Mouse (Mus musculus) adrenal gland (tissue): ENCODE results near the gene Parp11.

ENCODE experiments used
- intact Hi-C: fragments of 180-260 bp; cut with DNase I; formaldehyde crosslinking; loops from one replicate; pipeline ENCODE4 v1.15.1; 2025
- long read RNA-seq, 2 experiments: library from polyadenylated mRNA; unstranded; transcript quantifications; one replicate each; pipeline ENCODE4 v2.0.0; 2020; ENCODE audit warnings: borderline replicate concordance in 1 of 2; ENCODE audit not compliant: insufficient replicate concordance in 1 of 2

The Parp11 gene
- long read RNA-seq, experiment 1, partial matches to known transcripts: 0 of 5 reads
- long read RNA-seq, experiment 1, other reads (novel, unspliced or antisense): 3 of 5 reads
- long read RNA-seq, experiment 2, partial matches to known transcripts: 1 of 9 reads
- long read RNA-seq, experiment 2, other reads (novel, unspliced or antisense): 6 of 9 reads

GRCm38 (mm10) chr6:127446436-127446890 is at the start of gene Parp11:
Gene Parp11, plus strand, starts transcription at chr6:127446840.
- intact Hi-C loops: loop anchor here (2.0 to 5.0 kb wide), 4 partner anchors 69 to 494 kb away; no protein-coding TSS in a partner anchor

GRCm38 (mm10) chr6:127398073-127398472 is 48.6 kb upstream of the Parp11 start:
- intact Hi-C loops: no loop called here

- intact Hi-C loops: no loop called here
These were observed 45.2 kb upstream of the Parp11 start for GRCm38 (mm10) chr6:127401419-127401818.

GRCm38 (mm10) chr6:127404070-127404810 is 42.4 kb upstream of the Parp11 start:
- intact Hi-C loops: no loop called here

GRCm38 (mm10) chr6:127405682-127406081 is 41.0 kb upstream of the Parp11 start:
- intact Hi-C loops: no loop called here

GRCm38 (mm10) chr6:127407742-127408141 is 38.9 kb upstream of the Parp11 start:
- intact Hi-C loops: no loop called here

GRCm38 (mm10) chr6:127417525-127418184 is 29.0 kb upstream of the Parp11 start:
- intact Hi-C loops: no loop called here

GRCm38 (mm10) chr6:127418322-127418721 is 28.3 kb upstream of the Parp11 start:
- intact Hi-C loops: no loop called here

- intact Hi-C loops: no loop called here
These were observed 26.5 kb upstream of the Parp11 start for GRCm38 (mm10) chr6:127420115-127420514.

- intact Hi-C loops: no loop called here
These were observed 21.5 kb upstream of the Parp11 start for GRCm38 (mm10) chr6:127425095-127425494.

- intact Hi-C loops: no loop called here
These were observed 15.9 kb upstream of the Parp11 start for GRCm38 (mm10) chr6:127430716-127431115.

- intact Hi-C loops: no loop called here
These were observed 15.4 kb upstream of the Parp11 start for GRCm38 (mm10) chr6:127431196-127431766.

- intact Hi-C loops: no loop called here
These were observed 12.6 kb upstream of the Parp11 start for GRCm38 (mm10) chr6:127433886-127434647.

GRCm38 (mm10) chr6:127434648-127434984 is 12.0 kb upstream of the Parp11 start:
- intact Hi-C loops: no loop called here

GRCm38 (mm10) chr6:127439063-127439462 is 7.6 kb upstream of the Parp11 start:
- intact Hi-C loops: no loop called here

GRCm38 (mm10) chr6:127439540-127440195 is 7.0 kb upstream of the Parp11 start:
- intact Hi-C loops: no loop called here

- intact Hi-C loops: no loop called here
These were observed 6.1 kb upstream of the Parp11 start for GRCm38 (mm10) chr6:127440416-127441104.

- intact Hi-C loops: no loop called here
These were observed 4.1 kb upstream of the Parp11 start for GRCm38 (mm10) chr6:127442584-127442983.

GRCm38 (mm10) chr6:127443910-127444309 is 2.7 kb upstream of the Parp11 start:
- intact Hi-C loops: no loop called here

- intact Hi-C loops: no loop called here
These were observed 2.2 kb upstream of the Parp11 start for GRCm38 (mm10) chr6:127444466-127444865.
